Mouse (Mus musculus) bone marrow, adult 2 months (tissue): ENCODE data around the gene P2rx6. TPM values are rescaled to one million over a fixed set of nuclear protein-coding genes. Genes with fewer than 3 reads are reported as not detected.

Experiments used
- H3K27ac ChIP-seq: fragments of 200-500 bp; 2 replicates; pipeline ENCODE4 v1.5.1; 2012; ENCODE audit warnings: low read depth, mild to moderate bottlenecking, control low read depth, inconsistent platforms, low read length; ENCODE audit not compliant: control insufficient read depth, poor library complexity, insufficient read depth
- H3K4me1 ChIP-seq: fragments of 200-500 bp; 2 replicates; pipeline ENCODE4 v1.6.1; 2011; ENCODE audit warnings: low read length; ENCODE audit not compliant: control insufficient read depth, insufficient read depth
- H3K4me3 ChIP-seq: fragments of 200-500 bp; replicated peaks from 2 replicates; pipeline ENCODE3; 2011; ENCODE audit warnings: mild to moderate bottlenecking, low read depth, low read length, control low read depth; ENCODE audit not compliant: control insufficient read depth
- CTCF ChIP-seq: fragments of 200-500 bp; IDR thresholded peaks from 2 replicates; pipeline ENCODE4 v1.5.1; 2011; ENCODE audit warnings: low read length, control low read depth; ENCODE audit not compliant: control insufficient read depth, insufficient read depth
- POLR2A ChIP-seq: fragments of 200-500 bp; IDR thresholded peaks from 2 replicates; pipeline ENCODE4 v1.6.1; 2011; ENCODE audit warnings: low read depth, mild to moderate bottlenecking, control low read depth, low read length, borderline replicate concordance; ENCODE audit not compliant: control insufficient read depth
- WGBS: fragments of 180-500 bp; shearing (Covaris S2); methylation state at CpG from one replicate; pipeline ENCODE4 v1.1.7; 2018; 5-methylcytosine and 5-hydroxymethylcytosine counted together
- polyA plus RNA-seq: library from polyadenylated mRNA; stranded (reverse); fragments of >200 nt; gene quantifications from 2 replicates; pipeline ENCODE4 v1.2.4, GENCODE M21; 2011; ENCODE audit warnings: low replicate concordance; ENCODE audit not compliant: missing spikeins, insufficient read depth, insufficient read length

P2rx6 gene
- polyA plus RNA-seq, 1 experiment, result not detected

DNA sequence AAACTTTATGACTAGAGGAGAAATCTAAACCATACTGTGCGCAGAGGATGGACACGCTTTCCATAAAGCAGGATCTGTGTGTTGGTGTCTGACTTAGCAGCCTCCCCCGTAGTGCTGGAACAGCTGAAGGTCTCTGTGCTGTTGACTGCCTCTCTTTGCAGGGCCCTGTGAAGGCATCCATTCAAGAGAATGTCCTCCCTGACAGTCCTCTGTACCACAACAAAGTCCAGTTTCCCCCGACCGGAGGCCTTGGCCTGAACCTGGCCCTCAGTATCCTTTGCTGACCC lies 64.5 kb downstream of the P2rx6 start:
- TF ChIP-seq CTCF (no peak), POLR2A (no peak)
- WGBS, result 91% methylated on average over 5 of the region's 5 CpGs
- Histone ChIP-seq H3K4me1 (no peaks in the 10 kb centered on the region), H3K27ac (no peak overlapping the region), H3K4me3 (no peak overlapping the region)

Other genes starting within 250 kb of the P2rx6 start
- gene Serpind1, start 230.5 kb upstream of the P2rx6 start, polyA plus RNA-seq, result 0.63 and 2.3 TPM in 2 replicates
- 7.7 and 14.5 TPM in 2 replicates for gene Snap29, start 155.9 kb upstream of the P2rx6 start, polyA plus RNA-seq
- gene Pi4ka, start 155.6 kb upstream of the P2rx6 start, polyA plus RNA-seq, result 26.4 and 46.1 TPM in 2 replicates
- gene Crkl, start 109.9 kb upstream of the P2rx6 start, polyA plus RNA-seq, result 10.5 and 18.7 TPM in 2 replicates
- not detected in 2 replicates for gene Aifm3, start 72.3 kb upstream of the P2rx6 start, polyA plus RNA-seq
- gene Lztr1, start 53.2 kb upstream of the P2rx6 start, polyA plus RNA-seq, result 22.2 and 40.6 TPM in 2 replicates
- 13.6 and 31.8 TPM in 2 replicates for gene Thap7, start 30.7 kb upstream of the P2rx6 start, polyA plus RNA-seq
- not detected in 2 replicates for gene Lrrc74b, start 638 bp upstream of the P2rx6 start, polyA plus RNA-seq
- gene Slc7a4, start 21.3 kb downstream of the P2rx6 start, polyA plus RNA-seq, result 4.5 and 4.6 TPM in 2 replicates
- 17.1 and 24.9 TPM in 2 replicates for gene Smpd4, start 57.5 kb downstream of the P2rx6 start, polyA plus RNA-seq
- gene Ccdc74a, start 84.6 kb downstream of the P2rx6 start, polyA plus RNA-seq, result 2.4 and 9.9 TPM in 2 replicates
- 22.5 and 38.0 TPM in 2 replicates for gene Med15, start 171.0 kb downstream of the P2rx6 start, polyA plus RNA-seq
- 5.7 and 7.8 TPM in 2 replicates for gene Klhl22, start 197.7 kb downstream of the P2rx6 start, polyA plus RNA-seq
- gene Scarf2, start 235.4 kb downstream of the P2rx6 start, polyA plus RNA-seq, result 2.5 and 5.7 TPM in 2 replicates